10 mouse cellular contexts compared by ENCODE assay signal in the genomic region with DNA sequence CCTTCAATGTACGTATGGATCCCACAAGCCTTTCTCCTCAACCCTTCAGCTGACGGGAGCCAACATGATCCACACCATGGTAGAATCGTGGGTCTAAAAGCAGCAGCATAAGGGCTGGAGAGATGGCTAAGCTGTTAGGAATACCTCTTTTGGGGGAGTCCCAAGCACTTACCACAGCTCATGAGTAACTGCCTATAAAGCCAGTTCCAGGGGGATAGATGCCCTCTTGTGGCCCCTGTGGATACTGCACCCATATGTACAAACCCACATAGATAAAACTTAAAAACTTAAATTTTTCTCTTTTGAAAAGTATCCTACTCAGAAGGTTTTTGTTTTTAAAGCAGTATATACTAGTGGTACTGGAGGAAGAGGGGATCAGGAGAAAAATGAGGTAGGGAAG.
DNase-seq lines count a peak whose midpoint lies in the region; ATAC-seq and TF ChIP-seq lines count a peak whose summit lies in the region.
"Had no signal": no experiment of that assay in that cellular context is flagged by ENCODE, and none has a peak within 500 bp of the region (broad histone marks: within the 10 kb centered on the region; RNA-seq: fewer than 3 reads in every experiment).

No protein-coding gene starts in this region.

- peak; percentile 34 for TF ChIP-seq CTCF in C2C12 (IDR thresholded peaks at IDR 0.05; ENCODE audit: control insufficient read depth, insufficient read depth, insufficient read length)
- peak; percentile 85 for TF ChIP-seq CTCF in midbrain, postnatal 0 days (IDR thresholded peaks at IDR 0.05)

- ATAC-seq in intestine, embryonic 14.5 days (replicated peaks; ENCODE audit: low FRiP score, low TSS enrichment, low read depth): no peak
- ATAC-seq in intestine, embryonic 15.5 days: no peak
- ATAC-seq in midbrain, postnatal 0 days (ENCODE audit: low FRiP score): no peak

- H3K9me3 ChIP-seq in intestine, embryonic 14.5 days (ENCODE audit: control insufficient read depth, low read length): no peaks in the 10 kb centered on the region
- no peaks in the 10 kb centered on the region for H3K9me3 ChIP-seq in intestine, embryonic 15.5 days
- no peaks in the 10 kb centered on the region for H3K9me3 ChIP-seq in midbrain, postnatal 0 days (ENCODE audit: low read length)
- H3K9me3 ChIP-seq: lung, embryonic 15.5 days had no signal

- no peak overlapping the region for H3K9ac ChIP-seq in intestine, embryonic 14.5 days (ENCODE audit: low read length)
- H3K9ac ChIP-seq in intestine, embryonic 15.5 days: no peak overlapping the region
- H3K9ac ChIP-seq in midbrain, postnatal 0 days (replicated peaks; ENCODE audit: low read length, poor library complexity, severe bottlenecking): no peak overlapping the region
- H3K9ac ChIP-seq: lung, embryonic 15.5 days had no signal

- H3K27ac ChIP-seq in intestine, embryonic 14.5 days (ENCODE audit: low read depth): no peak overlapping the region
- no peak overlapping the region for H3K27ac ChIP-seq in intestine, embryonic 15.5 days
- no peak overlapping the region for H3K27ac ChIP-seq in midbrain, postnatal 0 days (ENCODE audit: low read depth, low read length)
- H3K27ac ChIP-seq: lung, embryonic 15.5 days had no signal

- H3K79me2 ChIP-seq in C2C12 (ENCODE audit: control insufficient read depth, insufficient read depth): no peaks in the 10 kb centered on the region

- no peaks in the 10 kb centered on the region for H3K27me3 ChIP-seq in intestine, embryonic 14.5 days (replicated peaks; ENCODE audit: control insufficient read depth, insufficient read depth, low read length)
- no peaks in the 10 kb centered on the region for H3K27me3 ChIP-seq in intestine, embryonic 15.5 days (replicated peaks)
- H3K27me3 ChIP-seq in C2C12 (ENCODE audit: control insufficient read depth, insufficient read depth, insufficient read length): no peaks in the 10 kb centered on the region
- no peaks in the 10 kb centered on the region for H3K27me3 ChIP-seq in midbrain, postnatal 0 days (ENCODE audit: insufficient read depth, low read length)

- no peaks in the 10 kb centered on the region for H3K79me3 ChIP-seq in C2C12 (ENCODE audit: low read depth)

- no peak overlapping the region for H3ac ChIP-seq in C2C12 (ENCODE audit: control insufficient read depth, insufficient read length, low read depth)

- no peak overlapping the region for H3K4me2 ChIP-seq in intestine, embryonic 14.5 days (ENCODE audit: low read length)
- no peak overlapping the region for H3K4me2 ChIP-seq in intestine, embryonic 15.5 days (replicated peaks)
- no peak overlapping the region for H3K4me2 ChIP-seq in midbrain, postnatal 0 days (ENCODE audit: low read depth, low read length, poor library complexity, severe bottlenecking)
- H3K4me2 ChIP-seq: lung, embryonic 15.5 days had no signal

- peak; percentile 84 for DNase-seq in intestine, embryonic 14.5 days (ENCODE audit: low spot score)
- DNase-seq in T-cell, adult 2 months (ENCODE audit: low spot score): peak; percentile 7
- peak; percentile 55 for DNase-seq in embryo, embryonic 11.5 days (ENCODE audit: low read depth, low spot score)
- DNase-seq in kidney, postnatal 25 days: peak; percentile 44 to 83
- peak; percentile 70 for DNase-seq in midbrain, postnatal 0 days (ENCODE audit: low spot score)
- DNase-seq in thymus, postnatal 36 days: peak; percentile 35 to 38

- no peaks in the 10 kb centered on the region for H3K4me1 ChIP-seq in intestine, embryonic 14.5 days (replicated peaks; ENCODE audit: control insufficient read depth, insufficient read depth, low read length)
- H3K4me1 ChIP-seq in intestine, embryonic 15.5 days (replicated peaks): no peaks in the 10 kb centered on the region
- no peaks in the 10 kb centered on the region for H3K4me1 ChIP-seq in midbrain, postnatal 0 days (ENCODE audit: insufficient read depth, low read length)
- H3K4me1 ChIP-seq: lung, embryonic 15.5 days had no signal

- H3K36me3 ChIP-seq in intestine, embryonic 14.5 days (ENCODE audit: control insufficient read depth, insufficient read depth, low read length): no peaks in the 10 kb centered on the region
- no peaks in the 10 kb centered on the region for H3K36me3 ChIP-seq in intestine, embryonic 15.5 days
- no peaks in the 10 kb centered on the region for H3K36me3 ChIP-seq in C2C12 (ENCODE audit: control insufficient read depth, insufficient read depth)
- H3K36me3 ChIP-seq in midbrain, postnatal 0 days (ENCODE audit: insufficient read depth, low read length): no peaks in the 10 kb centered on the region
- H3K36me3 ChIP-seq: lung, embryonic 15.5 days had no signal

- no peak overlapping the region for H3K4me3 ChIP-seq in intestine, embryonic 14.5 days (ENCODE audit: low read depth, low read length)
- H3K4me3 ChIP-seq in intestine, embryonic 15.5 days (replicated peaks): no peak overlapping the region
- H3K4me3 ChIP-seq in C2C12 (ENCODE audit: insufficient read depth, poor library complexity, severe bottlenecking): no peak overlapping the region
- H3K4me3 ChIP-seq in midbrain, postnatal 0 days (ENCODE audit: low read depth, low read length): no peak overlapping the region
- H3K4me3 ChIP-seq: erythroblast, embryonic 14.5 days; lung, embryonic 15.5 days had no signal

- 59% methylated on average over 3 of the region's 3 CpGs for WGBS in intestine, embryonic 14.5 days
- WGBS in intestine, embryonic 15.5 days: 71% methylated on average over 3 of the region's 3 CpGs
- WGBS in midbrain, postnatal 0 days: 57% methylated on average over 3 of the region's 3 CpGs

TF ChIP-seq in C2C12, 6 proteins besides CTCF, POLR2A, EP300 and RAD21:
- no peak for TF ChIP-seq MAX (IDR thresholded peaks at IDR 0.05)
- TF ChIP-seq FOSL1 (IDR thresholded peaks at IDR 0.05; ENCODE audit: insufficient read depth, low read length, poor library complexity, severe bottlenecking): no peak
- TF ChIP-seq MYOD1 (IDR thresholded peaks at IDR 0.05; ENCODE audit: control insufficient read depth, insufficient read length, low read depth): no peak
- no peak for TF ChIP-seq USF1 (IDR thresholded peaks at IDR 0.05; ENCODE audit: low read depth)
- TF ChIP-seq MYOG (IDR thresholded peaks at IDR 0.05; ENCODE audit: control insufficient read depth, extremely low read depth, insufficient read length): no peak
- no peak for TF ChIP-seq CEBPB (IDR thresholded peaks at IDR 0.05; ENCODE audit: low read depth)

Comparison
In these comparisons a context has a peak if more than half of its experiments do, and no peak if none do; other contexts are left out.
1. DNase-seq: peak in every context shown above with its lines; median percentile 84 in intestine, embryonic 14.5 days; 70 in midbrain, postnatal 0 days; 64 in kidney, postnatal 25 days; 55 in embryo, embryonic 11.5 days; 36 in thymus, postnatal 36 days; 7 in T-cell, adult 2 months.